Mouse (Mus musculus) erythroblast, embryonic 14.5 days (primary cell): ENCODE results near the gene Tmco5. TPM values are rescaled to one million over a fixed set of nuclear protein-coding genes. Genes with fewer than 3 reads are reported as not detected.

Experiments
- H3K27me3 ChIP-seq: 2 replicates; pipeline ENCODE4 v1.6.1; 2012; ENCODE audit warnings: inconsistent platforms; ENCODE audit not compliant: control insufficient read depth
- H3K36me3 ChIP-seq: 2 replicates; pipeline ENCODE4 v1.6.1; 2012; ENCODE audit warnings: mild to moderate bottlenecking, inconsistent platforms; ENCODE audit not compliant: control insufficient read depth
- H3K4me1 ChIP-seq: 2 replicates; pipeline ENCODE4 v1.6.1; 2012; ENCODE audit warnings: inconsistent platforms; ENCODE audit not compliant: control insufficient read depth
- H3K4me3 ChIP-seq: replicated peaks from 2 replicates; pipeline ENCODE3; 2012; ENCODE audit warnings: moderate library complexity, mild to moderate bottlenecking, inconsistent platforms
- H3K9me3 ChIP-seq: 2 replicates; pipeline ENCODE4 v1.6.1; 2012; ENCODE audit warnings: low read length, inconsistent platforms, mixed read lengths; ENCODE audit not compliant: control insufficient read depth
- GATA1 ChIP-seq: IDR thresholded peaks from 2 replicates; pipeline ENCODE4 v1.6.1; 2012; ENCODE audit warnings: low read length, inconsistent platforms, mixed read lengths
- TAL1 ChIP-seq: IDR thresholded peaks from 3 replicates; pipeline ENCODE4 v1.6.1; 2012; ENCODE audit warnings: low read length, inconsistent platforms, mixed read lengths
- polyA plus RNA-seq: library from polyadenylated mRNA; stranded (reverse); fragments of >175 nt; gene quantifications from 2 replicates; pipeline ENCODE4 v1.2.3, GENCODE M21; 2012

Tmco5 gene
- polyA plus RNA-seq, 1 experiment = not detected

DNA sequence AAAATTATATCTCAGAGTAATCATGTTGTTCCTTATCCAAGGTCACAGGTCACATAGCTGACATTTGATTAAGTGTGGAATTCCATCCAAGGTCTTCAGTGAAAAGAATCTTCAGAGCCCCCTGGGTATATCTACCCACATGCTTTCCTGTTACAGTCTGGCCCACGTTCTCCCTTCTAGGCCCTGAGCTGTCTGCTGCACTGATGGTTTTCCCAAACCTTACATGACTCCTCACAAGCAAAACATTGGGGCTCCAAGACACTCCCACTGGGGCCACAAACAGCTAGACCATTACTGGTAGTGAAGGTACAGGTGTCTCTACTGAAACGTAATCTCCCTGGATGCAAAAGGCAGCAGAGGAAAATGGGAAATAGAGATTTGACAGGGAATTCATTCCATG, 57.9 kb downstream of the Tmco5 start:
- no peaks in the 10 kb centered on the region for H3K4me1 ChIP-seq
- H3K9me3 ChIP-seq = no peaks in the 10 kb centered on the region
- no peak overlapping the region for H3K4me3 ChIP-seq
- H3K27me3 ChIP-seq = no peaks in the 10 kb centered on the region
- H3K36me3 ChIP-seq = no peaks in the 10 kb centered on the region
- no peak for TF ChIP-seq TAL1
- TF ChIP-seq GATA1 = no peak

DNA sequence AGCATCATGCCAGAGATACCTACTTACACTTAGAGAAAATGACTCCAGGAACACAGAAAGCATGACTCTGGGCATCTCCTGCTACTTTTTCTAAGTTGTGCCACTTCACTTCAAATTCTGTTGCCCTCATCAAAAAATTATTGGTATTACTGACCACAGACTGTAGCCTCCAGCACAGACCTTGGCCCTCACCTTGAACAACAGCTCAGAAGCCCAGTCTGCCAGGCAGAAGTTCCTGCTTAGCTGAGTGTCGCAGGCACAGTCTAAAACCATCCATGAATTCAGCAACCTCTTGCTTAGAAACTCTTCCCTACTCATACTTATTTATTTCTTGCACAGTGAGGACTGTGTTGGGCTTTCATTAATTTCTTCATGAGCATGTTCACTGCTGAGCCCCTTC, 58.7 kb downstream of the Tmco5 start:
- TF ChIP-seq TAL1 = no peak
- H3K4me3 ChIP-seq = no peak overlapping the region
- H3K4me1 ChIP-seq = no peaks in the 10 kb centered on the region
- H3K27me3 ChIP-seq = no peaks in the 10 kb centered on the region
- H3K9me3 ChIP-seq = no peaks in the 10 kb centered on the region
- H3K36me3 ChIP-seq = no peaks in the 10 kb centered on the region

DNA sequence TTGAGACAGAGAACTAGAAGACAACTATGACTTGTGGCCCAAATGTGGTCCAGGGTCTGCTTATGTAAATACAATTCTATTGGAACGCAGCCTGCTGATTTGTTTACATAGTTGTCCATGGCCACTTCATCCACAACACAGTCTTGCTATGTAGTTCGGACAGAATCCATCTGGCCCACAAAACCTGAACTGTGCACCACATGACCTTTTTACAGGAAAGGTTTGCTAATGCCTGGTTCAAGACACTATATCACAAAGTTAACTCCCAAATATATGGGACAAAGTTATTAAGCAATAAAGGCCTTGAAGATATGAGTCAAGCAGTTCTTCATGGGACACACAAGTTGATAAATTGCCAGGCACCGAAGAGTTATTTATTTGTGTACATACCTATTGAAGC, 63.3 kb downstream of the Tmco5 start:
- no peaks in the 10 kb centered on the region for H3K27me3 ChIP-seq
- no peaks in the 10 kb centered on the region for H3K36me3 ChIP-seq
- no peaks in the 10 kb centered on the region for H3K9me3 ChIP-seq
- H3K4me1 ChIP-seq = no peaks in the 10 kb centered on the region; the same call in 1 of the 2 replicates
- no peak overlapping the region for H3K4me3 ChIP-seq
- TF ChIP-seq TAL1 = no peak

Other genes starting within 250 kb of the Tmco5 start
- 0.02 TPM in 2 replicates for gene Spred1, start 242.7 kb downstream of the Tmco5 start, polyA plus RNA-seq